Mouse (Mus musculus): ENCODE data around the gene Mtf2. TPM values are rescaled to one million over a fixed set of nuclear protein-coding genes. Genes with fewer than 3 reads are reported as not detected.
"Not testable (repeated sequence)": the region's sequence is repeated elsewhere in the genome, so short reads cannot be mapped to it uniquely, and the experiment has no call there.

Gene Mtf2
- 88.2 and 88.4 TPM in 2 replicates for polyA plus RNA-seq (2014; fragmentation: Nextera tagmentation; extraction: Ambion mirVana)

DNA sequence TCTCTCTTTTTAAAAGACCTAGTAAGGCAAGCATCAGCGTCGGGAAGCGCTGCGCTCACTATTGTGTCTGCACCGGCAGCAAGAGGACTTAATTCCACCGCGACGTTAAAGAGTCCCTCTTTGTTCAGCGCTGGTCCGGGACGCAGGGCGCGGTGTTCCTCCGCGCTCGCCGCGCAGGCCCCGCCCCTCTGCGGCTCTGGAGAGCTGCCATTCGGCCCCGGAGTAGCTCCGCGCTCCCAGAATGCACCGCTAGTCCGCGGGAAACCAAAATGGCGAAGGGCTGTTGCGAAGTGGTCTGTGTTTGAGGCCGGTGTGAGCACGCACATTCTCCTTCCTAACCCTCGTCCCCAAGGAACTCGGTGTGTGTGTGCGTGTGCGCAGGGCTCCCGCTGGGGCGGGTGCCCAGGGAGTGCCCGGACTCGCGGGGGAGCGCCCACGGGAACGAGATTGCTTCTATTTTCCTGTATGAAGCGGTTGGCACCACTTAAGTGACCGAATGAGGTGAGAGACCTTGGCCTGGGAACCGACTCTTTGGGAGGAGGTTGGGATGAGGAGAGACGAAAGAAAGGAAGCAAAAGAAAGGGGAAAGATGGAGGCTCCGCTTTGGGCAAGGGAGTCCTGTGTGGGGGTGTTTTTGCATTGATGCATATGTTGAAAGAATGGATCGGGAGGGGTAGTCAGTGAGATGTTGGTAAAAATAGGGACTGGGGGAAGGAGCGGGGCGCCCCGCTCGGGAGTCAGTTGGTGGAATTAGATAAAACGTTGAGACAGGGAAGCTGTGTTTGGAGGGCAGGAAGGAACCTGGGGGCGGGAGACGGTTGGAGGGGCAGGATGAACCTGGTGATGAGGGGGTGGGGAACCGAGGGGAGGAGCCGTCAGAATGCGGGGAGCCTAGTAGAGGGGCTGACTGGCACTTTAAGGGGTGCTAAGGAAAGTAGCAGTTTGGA is at the start of gene Mtf2:
Gene Mtf2 (plus strand): TSS at position 210 of the 947 bp plus-strand sequence.
- WGBS (ENCODE audit: insufficient replicate concordance): under 1% methylated on average over 59 of the region's 59 CpGs
- Histone ChIP-seq H3K27me3 (ENCODE audit: control insufficient read depth, insufficient read depth, low read length) (no peaks in the 10 kb centered on the region), H3K4me2 (peak within 1 kb of the TSS; percentile 70), H3K36me3 (ENCODE audit: control insufficient read depth, insufficient read depth, low read length) (peaks cover 13% of the 10 kb centered on the region; the same call in 1 of the 2 replicates), H3K27ac (ENCODE audit: low read depth, low read length) (peak within 1 kb of the TSS; percentile 92), H3K4me1 (ENCODE audit: control insufficient read depth, insufficient read depth, low read length) (no peaks in the 10 kb centered on the region), H3K9ac (ENCODE audit: low read depth, low read length) (peak within 1 kb of the TSS; percentile 97), H3K4me3 (ENCODE audit: low read depth, low read length) (peak within 1 kb of the TSS; percentile 85), H3K9me3 (replicated peaks; ENCODE audit: control insufficient read depth, low read length) (no peaks in the 10 kb centered on the region)
- ATAC-seq (replicated peaks; ENCODE audit: insufficient number of reproducible peaks, low FRiP score, low TSS enrichment): peak; percentile 95

DNA sequence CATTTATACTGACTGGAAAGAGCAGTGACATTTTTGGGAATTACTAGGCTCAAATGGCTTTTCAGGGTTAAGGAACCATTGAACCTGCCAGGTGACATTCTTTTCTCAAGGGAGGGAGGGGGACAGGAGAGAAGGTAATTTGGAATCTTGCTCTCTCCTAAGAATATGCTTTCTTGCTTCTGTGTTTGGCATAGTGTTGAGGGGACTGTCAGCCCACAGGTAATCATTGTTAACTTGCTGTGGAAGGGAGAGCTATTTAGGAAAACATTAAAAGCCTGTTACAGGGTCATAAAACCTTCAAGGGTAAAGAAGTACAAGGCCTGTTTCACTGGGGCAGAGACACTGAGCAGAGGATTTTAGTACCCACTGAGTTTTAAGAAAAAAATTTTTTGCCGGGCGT is 48.2 kb upstream of the Mtf2 start:
- Histone ChIP-seq H3K4me3 (ENCODE audit: low read depth, low read length) (no peak overlapping the region), H3K27ac (ENCODE audit: low read depth, low read length) (no peak overlapping the region), H3K4me2 (no peak overlapping the region), H3K36me3 (ENCODE audit: control insufficient read depth, insufficient read depth, low read length) (no peaks in the 10 kb centered on the region), H3K9me3 (replicated peaks; ENCODE audit: control insufficient read depth, low read length) (no peaks in the 10 kb centered on the region), H3K4me1 (ENCODE audit: control insufficient read depth, insufficient read depth, low read length) (no peaks in the 10 kb centered on the region), H3K27me3 (ENCODE audit: control insufficient read depth, insufficient read depth, low read length) (no peaks in the 10 kb centered on the region), H3K9ac (ENCODE audit: low read depth, low read length) (no peak overlapping the region)
- no peak for ATAC-seq (replicated peaks; ENCODE audit: insufficient number of reproducible peaks, low FRiP score, low TSS enrichment)
- WGBS (ENCODE audit: insufficient replicate concordance): 88% methylated on average over 2 of the region's 2 CpGs

DNA sequence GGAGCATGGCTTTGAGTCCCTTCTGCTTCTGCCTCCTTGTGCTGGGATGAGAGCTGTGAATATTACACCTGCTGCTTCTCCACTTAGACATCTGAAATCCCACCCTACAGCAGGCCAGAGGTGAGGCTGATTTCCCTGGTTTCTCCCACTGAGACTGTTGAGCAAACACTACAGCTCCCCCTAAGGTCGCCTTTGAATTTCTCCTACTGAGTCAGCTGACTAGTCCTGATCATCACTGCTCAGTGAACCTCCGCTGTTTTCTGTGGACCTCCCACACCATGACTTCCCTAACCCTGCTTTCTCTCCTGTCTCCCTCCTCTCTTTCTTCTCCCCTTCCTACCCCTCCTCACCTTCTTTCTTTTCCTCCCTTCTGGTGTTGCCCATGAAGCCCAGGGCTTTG is 46.1 kb upstream of the Mtf2 start:
- H3K9ac ChIP-seq (ENCODE audit: low read depth, low read length): no peak overlapping the region
- H3K9me3 ChIP-seq (replicated peaks; ENCODE audit: control insufficient read depth, low read length): no peaks in the 10 kb centered on the region
- no peaks in the 10 kb centered on the region for H3K36me3 ChIP-seq (ENCODE audit: control insufficient read depth, insufficient read depth, low read length)
- no peak for ATAC-seq (replicated peaks; ENCODE audit: insufficient number of reproducible peaks, low FRiP score, low TSS enrichment)
- H3K4me3 ChIP-seq (ENCODE audit: low read depth, low read length): no peak overlapping the region
- no peaks in the 10 kb centered on the region for H3K27me3 ChIP-seq (ENCODE audit: control insufficient read depth, insufficient read depth, low read length)
- WGBS (ENCODE audit: insufficient replicate concordance): 17% methylated on average over 2 of the region's 2 CpGs
- H3K27ac ChIP-seq (ENCODE audit: low read depth, low read length): no peak overlapping the region
- H3K4me1 ChIP-seq (ENCODE audit: control insufficient read depth, insufficient read depth, low read length): no peaks in the 10 kb centered on the region
- H3K4me2 ChIP-seq: no peak overlapping the region

DNA sequence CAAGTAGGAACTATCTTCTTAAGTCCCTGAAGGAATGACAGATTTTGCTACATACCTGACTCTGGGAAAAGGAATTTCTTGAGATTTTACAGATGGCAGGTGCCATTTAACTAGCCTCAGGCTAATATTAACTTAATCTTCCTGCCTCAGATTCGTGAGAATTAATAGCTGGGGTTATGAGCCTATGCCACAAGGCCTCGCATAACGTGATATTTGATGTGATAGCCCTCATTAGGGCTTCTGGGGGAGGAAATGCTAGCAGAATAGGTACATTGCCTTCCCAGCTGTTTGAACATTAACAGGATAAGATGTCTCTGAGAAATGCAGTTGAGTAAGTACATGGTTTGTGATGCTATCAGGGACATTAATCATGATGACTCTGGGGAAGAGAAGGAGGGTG is 44.1 kb upstream of the Mtf2 start:
- Histone ChIP-seq H3K36me3 (ENCODE audit: control insufficient read depth, insufficient read depth, low read length) (no peaks in the 10 kb centered on the region), H3K4me2 (no peak overlapping the region), H3K4me1 (ENCODE audit: control insufficient read depth, insufficient read depth, low read length) (no peaks in the 10 kb centered on the region), H3K27me3 (ENCODE audit: control insufficient read depth, insufficient read depth, low read length) (no peaks in the 10 kb centered on the region), H3K4me3 (ENCODE audit: low read depth, low read length) (no peak overlapping the region), H3K9ac (ENCODE audit: low read depth, low read length) (no peak overlapping the region), H3K9me3 (replicated peaks; ENCODE audit: control insufficient read depth, low read length) (no peaks in the 10 kb centered on the region), H3K27ac (ENCODE audit: low read depth, low read length) (no peak overlapping the region)
- 67% methylated on average over 3 of the region's 3 CpGs for WGBS (ENCODE audit: insufficient replicate concordance)
- ATAC-seq (replicated peaks; ENCODE audit: insufficient number of reproducible peaks, low FRiP score, low TSS enrichment): no peak

DNA sequence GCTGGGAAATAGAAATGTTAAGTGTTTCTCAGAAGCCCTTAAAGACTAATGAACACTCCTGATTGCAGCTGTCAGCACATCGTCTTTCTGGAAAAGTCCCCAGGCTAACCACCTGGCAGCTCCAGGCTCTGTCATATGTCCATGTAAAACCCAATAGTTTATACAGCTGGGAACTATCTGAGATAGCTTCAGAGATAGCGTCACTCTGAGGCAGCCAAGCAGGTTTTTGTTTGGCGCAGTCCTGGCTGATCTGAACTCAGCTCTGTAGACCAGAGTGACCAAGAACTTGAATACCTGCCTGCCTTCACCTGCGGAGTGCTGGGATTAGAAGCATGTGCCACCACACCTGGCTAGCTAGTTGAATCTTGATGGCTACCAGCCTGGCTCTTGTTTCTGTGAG is 37.2 kb upstream of the Mtf2 start:
- Histone ChIP-seq H3K36me3 (ENCODE audit: control insufficient read depth, insufficient read depth, low read length) (no peaks in the 10 kb centered on the region), H3K4me1 (ENCODE audit: control insufficient read depth, insufficient read depth, low read length) (no peaks in the 10 kb centered on the region), H3K27me3 (ENCODE audit: control insufficient read depth, insufficient read depth, low read length) (no peaks in the 10 kb centered on the region), H3K4me2 (no peak overlapping the region), H3K4me3 (ENCODE audit: low read depth, low read length) (no peak overlapping the region), H3K9ac (ENCODE audit: low read depth, low read length) (no peak overlapping the region), H3K27ac (ENCODE audit: low read depth, low read length) (no peak overlapping the region), H3K9me3 (replicated peaks; ENCODE audit: control insufficient read depth, low read length) (no peaks in the 10 kb centered on the region)
- ATAC-seq (replicated peaks; ENCODE audit: insufficient number of reproducible peaks, low FRiP score, low TSS enrichment): no peak
- WGBS (ENCODE audit: insufficient replicate concordance): 81% methylated on average over 4 of the region's 4 CpGs

DNA sequence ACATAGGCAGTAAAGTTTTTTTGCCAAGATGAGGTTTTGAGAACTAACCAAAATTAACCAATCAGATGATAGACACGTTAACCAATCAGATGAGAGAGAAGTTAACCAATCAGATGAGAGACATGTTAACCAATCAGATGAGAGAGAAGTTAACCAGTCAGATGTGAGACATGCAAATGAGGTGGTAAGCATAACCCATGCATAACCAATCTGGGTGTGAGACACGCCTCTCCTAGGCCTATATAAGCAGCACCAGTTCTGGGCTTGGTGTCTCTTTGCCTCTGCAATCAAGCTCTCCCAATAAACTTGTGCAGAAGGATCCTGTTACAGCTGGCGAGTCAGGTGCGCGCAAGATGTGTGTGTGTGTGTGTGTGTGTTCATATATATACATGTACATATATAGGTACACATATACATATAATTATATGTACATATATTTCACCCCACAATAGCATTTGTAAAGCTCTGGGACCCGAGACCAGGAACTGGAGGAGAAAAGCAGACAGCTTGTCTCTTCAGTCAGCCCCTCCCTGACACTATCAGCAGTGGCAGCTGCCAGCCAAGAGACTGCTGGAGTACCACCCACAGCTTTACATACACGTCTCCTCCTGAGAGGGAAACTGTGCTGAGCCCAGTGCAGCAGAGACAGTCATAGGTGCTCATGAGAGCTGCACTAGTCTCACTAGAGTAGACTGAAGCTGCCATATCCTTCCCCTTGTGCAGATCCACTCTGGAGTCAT is 36.5 kb upstream of the Mtf2 start:
- H3K9ac ChIP-seq (ENCODE audit: low read depth, low read length); ATAC-seq (replicated peaks; ENCODE audit: insufficient number of reproducible peaks, low FRiP score, low TSS enrichment); H3K4me1 ChIP-seq (ENCODE audit: control insufficient read depth, insufficient read depth, low read length); H3K27ac ChIP-seq (ENCODE audit: low read depth, low read length); H3K9me3 ChIP-seq (replicated peaks; ENCODE audit: control insufficient read depth, low read length); H3K4me3 ChIP-seq (ENCODE audit: low read depth, low read length); H3K36me3 ChIP-seq (ENCODE audit: control insufficient read depth, insufficient read depth, low read length); H3K4me2 ChIP-seq; H3K27me3 ChIP-seq (ENCODE audit: control insufficient read depth, insufficient read depth, low read length): not testable (repeated sequence)
- 76% methylated on average over 7 of the region's 7 CpGs for WGBS (ENCODE audit: insufficient replicate concordance)

DNA sequence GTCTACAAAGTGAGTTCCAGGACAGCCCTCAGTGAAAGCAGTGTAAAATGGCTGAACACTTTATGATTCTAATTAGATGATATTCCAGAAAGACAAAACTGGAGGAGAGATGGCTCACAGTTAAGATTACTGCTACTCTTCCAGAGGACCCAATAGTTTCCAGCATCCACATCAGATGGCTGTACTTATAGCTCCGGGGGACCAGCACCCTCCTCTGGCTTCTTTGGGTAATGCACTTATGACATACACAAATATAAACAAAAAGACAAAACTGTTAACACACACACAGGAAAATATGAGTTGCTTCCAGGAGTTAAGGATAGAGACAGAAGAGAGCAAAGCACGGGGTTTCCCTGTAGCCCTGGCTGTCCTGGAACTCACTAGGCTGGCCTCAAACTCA is 35.5 kb upstream of the Mtf2 start:
- WGBS (ENCODE audit: insufficient replicate concordance): 74% methylated on average over 2 of the region's 2 CpGs

DNA sequence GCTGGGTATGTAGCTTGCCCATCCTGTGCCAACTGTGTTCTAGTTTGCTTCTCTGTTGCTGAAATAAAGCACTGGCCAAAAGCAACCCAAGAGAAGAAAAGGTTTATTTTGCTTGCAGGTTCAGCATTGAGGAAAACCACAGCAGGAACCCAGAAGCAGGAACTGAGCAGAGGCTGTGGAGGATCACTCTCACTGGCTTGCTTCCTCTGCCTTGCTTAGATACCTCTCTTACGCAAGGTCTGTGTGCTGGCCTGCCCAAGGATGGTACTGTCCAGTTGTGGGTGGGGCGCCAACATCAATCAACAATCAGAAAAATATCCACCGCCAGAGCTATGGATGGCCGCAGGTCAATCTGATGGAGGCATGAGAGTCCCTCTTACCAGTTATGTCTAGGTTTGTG is 34.2 kb upstream of the Mtf2 start:
- 79% methylated on average over 4 of the region's 4 CpGs for WGBS (ENCODE audit: insufficient replicate concordance)
- no peaks in the 10 kb centered on the region for H3K27me3 ChIP-seq (ENCODE audit: control insufficient read depth, insufficient read depth, low read length)
- H3K36me3 ChIP-seq (ENCODE audit: control insufficient read depth, insufficient read depth, low read length): no peaks in the 10 kb centered on the region
- H3K27ac ChIP-seq (ENCODE audit: low read depth, low read length): no peak overlapping the region
- H3K4me1 ChIP-seq (ENCODE audit: control insufficient read depth, insufficient read depth, low read length): no peaks in the 10 kb centered on the region
- no peak overlapping the region for H3K9ac ChIP-seq (ENCODE audit: low read depth, low read length)
- H3K9me3 ChIP-seq (replicated peaks; ENCODE audit: control insufficient read depth, low read length): no peaks in the 10 kb centered on the region
- H3K4me2 ChIP-seq: no peak overlapping the region
- no peak for ATAC-seq (replicated peaks; ENCODE audit: insufficient number of reproducible peaks, low FRiP score, low TSS enrichment)
- no peak overlapping the region for H3K4me3 ChIP-seq (ENCODE audit: low read depth, low read length)

More for the DNA sequence above, 35.5 kb upstream of the Mtf2 start:
- Histone ChIP-seq H3K36me3 (ENCODE audit: control insufficient read depth, insufficient read depth, low read length) (no peaks in the 10 kb centered on the region), H3K4me2 (no peak overlapping the region), H3K4me1 (ENCODE audit: control insufficient read depth, insufficient read depth, low read length) (no peaks in the 10 kb centered on the region), H3K9ac (ENCODE audit: low read depth, low read length) (no peak overlapping the region), H3K4me3 (ENCODE audit: low read depth, low read length) (no peak overlapping the region), H3K27me3 (ENCODE audit: control insufficient read depth, insufficient read depth, low read length) (no peaks in the 10 kb centered on the region), H3K27ac (ENCODE audit: low read depth, low read length) (no peak overlapping the region), H3K9me3 (replicated peaks; ENCODE audit: control insufficient read depth, low read length) (no peaks in the 10 kb centered on the region)
- ATAC-seq (replicated peaks; ENCODE audit: insufficient number of reproducible peaks, low FRiP score, low TSS enrichment): no peak
